Mouse (Mus musculus) lung, embryonic 15.5 days (tissue): Measurements from ENCODE around the gene Drc3. TPM values are rescaled to one million over a fixed set of nuclear protein-coding genes. Genes with fewer than 3 reads are reported as not detected.
A peak's percentile ranks its signal among the peaks of the same experiment; 100 is the strongest.

Experiments
- ATAC-seq: fragments of 200-750 bp; cut with Nextera tagmentation; 2 replicates; pipeline ENCODE4 v1.8.0; 2017; ENCODE audit warnings: moderate number of reproducible peaks, borderline replicate concordance; ENCODE audit not compliant: low FRiP score, low TSS enrichment; ENCODE audit errors: extremely low read depth
- H3K27ac ChIP-seq: fragments of 300-500 bp; sonication (generic); 2 replicates; pipeline ENCODE4 v1.5.1; 2015; ENCODE audit warnings: moderate library complexity, mild to moderate bottlenecking, inconsistent platforms
- H3K27me3 ChIP-seq: fragments of 300-500 bp; sonication (generic); 2 replicates; pipeline ENCODE4 v1.6.1; 2015; ENCODE audit warnings: inconsistent platforms
- H3K36me3 ChIP-seq: fragments of 300-500 bp; sonication (generic); 2 replicates; pipeline ENCODE4 v1.6.1; 2015; ENCODE audit warnings: inconsistent platforms
- H3K4me1 ChIP-seq: fragments of 300-500 bp; sonication (generic); 2 replicates; pipeline ENCODE4 v1.6.1; 2015; ENCODE audit warnings: inconsistent platforms
- H3K4me2 ChIP-seq: fragments of 300-500 bp; sonication (generic); 2 replicates; pipeline ENCODE4 v1.6.1; 2015; ENCODE audit warnings: inconsistent platforms, mild to moderate bottlenecking, moderate library complexity
- H3K4me3 ChIP-seq: fragments of 300-500 bp; sonication (generic); 2 replicates; pipeline ENCODE4 v1.5.1; 2015; ENCODE audit warnings: mild to moderate bottlenecking, inconsistent platforms
- H3K9ac ChIP-seq: fragments of 300-500 bp; sonication (generic); 2 replicates; pipeline ENCODE4 v1.6.1; 2015; ENCODE audit warnings: inconsistent platforms
- H3K9me3 ChIP-seq: fragments of 300-500 bp; sonication (generic); 2 replicates; pipeline ENCODE4 v1.6.1; 2016; ENCODE audit warnings: inconsistent platforms
- WGBS: fragments of 180-500 bp; shearing (Covaris S2); methylation state at CpG from one replicate; pipeline ENCODE4 v1.1.7; 2015; 5-methylcytosine and 5-hydroxymethylcytosine counted together
- polyA plus RNA-seq: library from polyadenylated mRNA; unstranded; fragments of >200 nt; fragmentation: Nextera tagmentation; extraction: Ambion mirVana; gene quantifications from 2 replicates; pipeline ENCODE4 v1.2.1, GENCODE M21; 2015

The Drc3 gene
- polyA plus RNA-seq, 1 experiment from 2014 or later = 6.1 TPM

DNA sequence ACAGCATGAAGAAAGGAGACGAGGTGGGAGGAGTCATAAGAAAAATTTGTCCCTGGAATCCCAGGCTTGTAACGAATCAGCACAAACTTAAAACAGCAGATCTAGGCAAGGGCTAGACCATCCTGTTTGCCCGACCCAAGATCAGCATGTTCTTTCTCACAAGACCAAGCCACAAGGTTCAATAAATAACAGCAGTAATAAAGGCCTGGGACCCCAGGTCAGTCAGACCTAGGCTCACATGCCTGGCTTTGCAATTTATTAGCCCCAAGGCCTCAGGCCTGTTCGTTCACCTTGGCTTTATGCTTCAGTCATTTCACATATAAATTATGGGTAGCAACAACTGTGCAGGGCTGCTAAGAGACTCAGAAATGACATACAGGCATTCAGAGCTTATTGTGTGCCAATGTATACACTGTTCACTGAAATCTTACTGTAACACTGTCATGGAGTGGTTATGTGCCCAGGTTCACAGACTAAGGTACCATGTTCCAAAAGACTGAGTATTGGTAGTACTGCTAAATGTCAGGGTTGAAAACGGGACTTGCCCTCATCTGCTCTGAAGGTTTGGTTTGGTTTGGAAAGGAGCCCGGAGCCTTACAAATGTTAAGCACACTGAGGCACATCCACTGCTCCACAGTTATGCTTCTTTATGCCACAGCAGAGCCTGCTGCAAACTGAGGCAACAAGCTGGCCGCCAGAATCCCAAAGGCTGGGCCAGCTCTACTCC is 35.6 kb upstream of the Drc3 start:
- ATAC-seq = no peak
- H3K27me3 ChIP-seq = no peaks in the 10 kb centered on the region
- H3K36me3 ChIP-seq = no peaks in the 10 kb centered on the region
- H3K4me2 ChIP-seq = no peak overlapping the region
- H3K9ac ChIP-seq = no peak overlapping the region
- WGBS = 62% methylated on average over 7 of the region's 7 CpGs
- no peaks in the 10 kb centered on the region for H3K9me3 ChIP-seq
- H3K4me3 ChIP-seq = no peak overlapping the region
- H3K27ac ChIP-seq = no peak overlapping the region
- peaks cover 60% of the 10 kb centered on the region for H3K4me1 ChIP-seq

GRCm38 (mm10) chr11:60318716-60319115 is 34.4 kb upstream of the Drc3 start:
- H3K4me2 ChIP-seq = no peak overlapping the region
- no peak overlapping the region for H3K9ac ChIP-seq
- WGBS = 55% methylated on average over 5 of the region's 5 CpGs
- H3K27ac ChIP-seq = peak overlapping the region; percentile 39; the same call in 1 of the 2 replicates
- no peak overlapping the region for H3K4me3 ChIP-seq
- H3K9me3 ChIP-seq = no peaks in the 10 kb centered on the region
- no peaks in the 10 kb centered on the region for H3K36me3 ChIP-seq
- no peaks in the 10 kb centered on the region for H3K27me3 ChIP-seq
- 0 out of 2 replicates have a peak, but pooled peaks have one; percentile 11 for ATAC-seq
- H3K4me1 ChIP-seq = peaks cover 58% of the 10 kb centered on the region

DNA sequence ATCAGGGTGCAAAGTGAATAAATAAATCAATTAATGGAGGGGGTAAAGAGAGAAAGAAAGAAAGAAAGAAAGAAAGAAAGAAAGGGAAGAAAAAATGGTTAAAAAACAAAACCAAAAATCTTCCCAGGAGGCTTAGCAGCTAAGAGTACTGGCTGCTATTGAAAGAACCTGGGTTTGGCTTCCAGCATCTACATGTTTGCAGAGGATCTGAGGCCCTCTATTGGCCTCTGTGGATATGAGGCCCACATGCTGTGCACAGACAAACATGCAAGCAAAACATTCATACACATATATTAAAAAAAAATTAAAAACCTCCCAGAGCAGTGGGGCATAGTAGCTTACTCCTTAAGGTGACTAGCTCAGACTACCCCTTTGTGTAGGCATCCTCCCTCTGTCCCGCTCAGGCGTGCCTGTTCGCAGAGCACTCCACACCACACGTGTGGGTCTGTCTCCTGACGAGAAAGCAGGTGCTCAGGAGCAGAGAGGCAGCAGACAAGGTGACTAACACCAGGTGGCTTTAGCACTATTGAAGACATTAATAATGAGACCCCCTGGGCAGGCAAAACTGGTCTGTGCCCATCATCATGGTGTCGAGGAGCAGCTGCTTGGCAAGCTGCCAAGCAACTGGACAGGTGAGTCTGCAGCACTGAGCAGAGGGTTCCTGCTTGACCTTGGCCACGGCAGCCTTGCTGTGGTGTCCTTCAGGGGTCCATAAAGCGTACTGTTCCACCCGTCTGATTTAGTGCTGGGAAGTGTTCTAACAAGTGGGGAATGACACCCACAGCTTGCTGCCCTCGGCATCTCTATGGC is 33.7 kb upstream of the Drc3 start:
- no peak overlapping the region for H3K4me3 ChIP-seq
- ATAC-seq = no peak

DNA sequence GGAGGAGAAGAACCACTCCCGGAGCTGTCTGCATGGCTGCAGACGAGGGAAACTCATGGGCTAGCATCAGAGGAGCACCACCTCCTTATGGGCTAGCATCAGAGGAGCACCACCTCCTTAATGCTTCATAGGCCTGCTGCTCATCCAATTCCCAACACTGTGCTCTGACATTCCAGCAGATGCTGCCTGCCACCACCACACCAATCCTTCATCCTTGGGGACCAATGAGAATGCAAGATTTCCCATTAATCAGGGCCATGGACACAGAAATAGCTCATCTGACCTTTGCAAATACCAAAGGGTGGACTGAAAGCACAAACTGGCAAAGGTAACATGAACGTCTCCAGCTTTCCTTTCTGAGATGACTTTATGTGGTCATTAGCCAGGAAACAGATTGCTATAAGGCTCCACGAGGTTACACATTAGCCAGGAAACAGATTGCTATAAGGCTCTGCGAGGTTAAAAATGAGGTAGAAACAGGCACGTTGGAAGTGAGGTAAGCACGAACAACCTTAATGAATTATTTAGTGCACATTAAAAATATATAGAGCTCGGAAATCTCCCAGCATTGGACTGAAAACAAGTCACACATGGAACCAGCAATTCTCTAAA is 32.6 kb upstream of the Drc3 start:
- 44% methylated on average over 8 of the region's 8 CpGs for WGBS
- ATAC-seq = no peak
- H3K9me3 ChIP-seq = no peaks in the 10 kb centered on the region
- no peaks in the 10 kb centered on the region for H3K36me3 ChIP-seq
- no peak overlapping the region for H3K4me3 ChIP-seq
- no peak overlapping the region for H3K4me2 ChIP-seq
- peaks cover 58% of the 10 kb centered on the region for H3K4me1 ChIP-seq
- H3K27me3 ChIP-seq = no peaks in the 10 kb centered on the region
- no peak overlapping the region for H3K9ac ChIP-seq
- peak overlapping the region; percentile 66 for H3K27ac ChIP-seq

More for the DNA sequence above, 33.7 kb upstream of the Drc3 start:
- H3K9me3 ChIP-seq = no peaks in the 10 kb centered on the region
- 53% methylated on average over 10 of the region's 10 CpGs for WGBS
- H3K9ac ChIP-seq = no peak overlapping the region
- no peaks in the 10 kb centered on the region for H3K27me3 ChIP-seq
- peak overlapping the region; percentile 39; the same call in 1 of the 2 replicates for H3K27ac ChIP-seq
- no peak overlapping the region for H3K4me2 ChIP-seq
- H3K4me1 ChIP-seq = peaks cover 58% of the 10 kb centered on the region
- no peaks in the 10 kb centered on the region for H3K36me3 ChIP-seq

- Histone ChIP-seq H3K4me2 (no peak overlapping the region), H3K4me1 (peaks cover 52% of the 10 kb centered on the region), H3K9me3 (no peaks in the 10 kb centered on the region), H3K4me3 (no peak overlapping the region), H3K27me3 (no peaks in the 10 kb centered on the region), H3K27ac (peak overlapping the region; percentile 66), H3K36me3 (no peaks in the 10 kb centered on the region), H3K9ac (no peak overlapping the region)
- WGBS = 38% methylated on average over 2 of the region's 2 CpGs
- ATAC-seq = no peak
Measured at GRCm38 (mm10) chr11:60321438-60321837, 31.7 kb upstream of the Drc3 start.

- no peak overlapping the region for H3K4me2 ChIP-seq
- H3K27me3 ChIP-seq = no peaks in the 10 kb centered on the region
- no peaks in the 10 kb centered on the region for H3K36me3 ChIP-seq
- peaks cover 29% of the 10 kb centered on the region for H3K4me1 ChIP-seq
- no peak overlapping the region for H3K4me3 ChIP-seq
- H3K9ac ChIP-seq = no peak overlapping the region
- no peaks in the 10 kb centered on the region for H3K9me3 ChIP-seq
- H3K27ac ChIP-seq = no peak overlapping the region
- no peak for ATAC-seq
Measured at GRCm38 (mm10) chr11:60323731-60324130, 29.4 kb upstream of the Drc3 start.

DNA sequence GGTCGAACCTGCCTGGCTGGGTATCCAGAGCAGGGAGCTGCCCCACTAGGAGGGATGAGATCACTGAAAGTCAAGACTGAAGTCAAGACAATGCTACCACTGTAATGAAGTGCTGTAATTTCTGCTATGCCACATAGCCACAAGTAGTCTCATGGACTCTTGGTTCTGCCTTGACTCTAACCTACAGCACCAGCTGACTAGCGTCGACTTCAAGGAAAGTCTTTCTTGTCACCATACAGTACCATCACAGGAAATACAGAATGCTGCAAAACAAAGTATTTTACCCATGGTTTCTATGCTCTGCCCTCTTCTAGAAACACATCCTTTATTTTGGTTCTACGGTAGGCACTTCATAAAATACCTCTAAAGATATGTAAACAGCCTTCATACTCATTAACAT is 22.6 kb upstream of the Drc3 start:
- H3K36me3 ChIP-seq = no peaks in the 10 kb centered on the region
- ATAC-seq = no peak
- no peak overlapping the region for H3K9ac ChIP-seq
- H3K27me3 ChIP-seq = no peaks in the 10 kb centered on the region
- H3K4me1 ChIP-seq = peaks cover 11% of the 10 kb centered on the region; the same call in 1 of the 2 replicates
- no peaks in the 10 kb centered on the region for H3K9me3 ChIP-seq
- no peak overlapping the region for H3K4me3 ChIP-seq
- H3K4me2 ChIP-seq = no peak overlapping the region
- no peak overlapping the region for H3K27ac ChIP-seq
- WGBS = 68% methylated on average over 4 of the region's 4 CpGs

DNA sequence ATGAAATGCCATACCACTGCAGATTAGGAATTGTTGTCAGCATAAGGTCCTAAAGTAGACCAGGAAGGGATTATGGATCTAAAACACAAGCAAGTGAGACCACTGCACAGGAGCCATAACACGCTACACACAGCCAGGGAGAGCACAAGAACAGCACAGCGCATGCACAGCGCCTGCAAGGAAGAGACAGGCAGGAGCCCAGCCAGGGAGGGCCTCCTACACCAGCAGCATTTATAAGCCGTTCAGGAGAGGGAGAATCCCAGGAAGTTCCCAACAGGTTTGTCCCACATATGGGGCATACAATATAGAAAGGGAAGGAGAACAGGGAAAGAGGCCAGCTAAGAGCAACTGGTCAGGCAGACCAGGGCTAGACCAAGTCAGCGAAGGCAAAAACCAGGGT is 19.7 kb upstream of the Drc3 start:
- no peak overlapping the region; the same call in 1 of the 2 replicates for H3K27ac ChIP-seq
- no peaks in the 10 kb centered on the region for H3K27me3 ChIP-seq
- ATAC-seq = no peak
- no peak overlapping the region for H3K4me3 ChIP-seq
- H3K9ac ChIP-seq = no peak overlapping the region
- H3K36me3 ChIP-seq = no peaks in the 10 kb centered on the region
- WGBS = 76% methylated on average over 5 of the region's 5 CpGs
- H3K4me1 ChIP-seq = peaks cover 11% of the 10 kb centered on the region; the same call in 1 of the 2 replicates
- H3K9me3 ChIP-seq = no peaks in the 10 kb centered on the region
- no peak overlapping the region for H3K4me2 ChIP-seq

DNA sequence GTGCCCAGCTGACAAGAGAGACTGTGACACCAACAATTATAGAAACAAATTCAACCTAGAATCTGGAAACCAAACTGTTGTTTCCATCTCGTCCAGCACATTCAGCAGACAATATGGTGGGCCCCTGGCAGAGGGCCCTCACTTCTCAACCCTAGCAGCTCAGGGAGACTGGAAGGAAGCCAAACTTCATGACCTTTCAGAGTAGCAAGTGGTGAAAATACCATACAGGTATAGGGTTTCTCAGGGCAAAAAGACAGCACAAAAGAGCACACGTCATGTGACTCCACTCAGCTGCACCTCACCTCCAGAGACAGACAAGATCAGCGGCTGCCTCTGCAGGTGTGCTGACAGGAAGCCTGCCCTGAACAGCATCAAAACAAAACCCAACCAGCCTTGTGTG is 19.0 kb upstream of the Drc3 start:
- no peak for ATAC-seq
- WGBS = 54% methylated on average over 3 of the region's 3 CpGs
- no peaks in the 10 kb centered on the region for H3K36me3 ChIP-seq
- no peaks in the 10 kb centered on the region for H3K9me3 ChIP-seq
- H3K4me2 ChIP-seq = no peak overlapping the region
- H3K27ac ChIP-seq = 0 out of 2 replicates have a peak overlapping the region, but pooled peaks have one; percentile 19
- H3K4me1 ChIP-seq = peaks cover 11% of the 10 kb centered on the region; the same call in 1 of the 2 replicates
- H3K27me3 ChIP-seq = no peaks in the 10 kb centered on the region
- no peak overlapping the region for H3K4me3 ChIP-seq
- H3K9ac ChIP-seq = no peak overlapping the region

GRCm38 (mm10) chr11:60335771-60336170 is 17.4 kb upstream of the Drc3 start:
- WGBS = 53% methylated on average over 2 of the region's 2 CpGs
- no peak for ATAC-seq
- H3K4me3 ChIP-seq = no peak overlapping the region
- no peaks in the 10 kb centered on the region for H3K27me3 ChIP-seq
- peaks cover 11% of the 10 kb centered on the region; the same call in 1 of the 2 replicates for H3K4me1 ChIP-seq
- H3K9ac ChIP-seq = no peak overlapping the region
- H3K36me3 ChIP-seq = no peaks in the 10 kb centered on the region
- H3K9me3 ChIP-seq = no peaks in the 10 kb centered on the region
- 0 out of 2 replicates have a peak overlapping the region, but pooled peaks have one; percentile 45 for H3K27ac ChIP-seq
- H3K4me2 ChIP-seq = no peak overlapping the region

DNA sequence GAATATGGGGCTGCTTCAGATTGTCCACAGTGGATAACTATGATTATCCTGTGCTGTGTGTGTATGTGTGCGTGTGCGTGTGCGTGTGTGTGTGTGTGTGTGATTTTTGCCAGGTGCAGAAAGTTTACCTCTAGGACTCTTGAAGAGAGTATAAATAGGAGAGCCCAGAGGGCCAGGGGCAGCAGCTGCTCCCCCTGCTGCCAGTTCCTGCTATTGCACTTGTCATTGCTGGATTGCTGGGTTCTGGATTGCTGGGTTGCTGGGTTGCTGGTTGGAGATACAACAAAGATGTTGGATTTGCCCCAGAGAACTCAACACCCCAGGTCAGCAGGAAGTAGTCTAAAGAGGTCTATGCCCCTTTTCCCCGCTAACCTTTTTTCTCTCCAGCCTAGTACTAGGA is 14.8 kb upstream of the Drc3 start:
- WGBS = 70% methylated on average over 4 of the region's 4 CpGs
- ATAC-seq = no peak

More for the DNA sequence above, 14.8 kb upstream of the Drc3 start:
- Histone ChIP-seq H3K9ac (no peak overlapping the region), H3K9me3 (no peaks in the 10 kb centered on the region), H3K4me2 (no peak overlapping the region), H3K4me3 (no peak overlapping the region), H3K4me1 (peaks cover 11% of the 10 kb centered on the region; the same call in 1 of the 2 replicates), H3K27ac (no peak overlapping the region; the same call in 1 of the 2 replicates), H3K27me3 (no peaks in the 10 kb centered on the region), H3K36me3 (no peaks in the 10 kb centered on the region)
